Mouse (Mus musculus) C2C12 (cell line): ENCODE measurements around the gene Slc13a3.

Experiments
- CTCF ChIP-seq: IDR thresholded peaks from one replicate; pipeline ENCODE4 v1.5.1; 2011; ENCODE audit not compliant: control insufficient read depth, insufficient read depth, insufficient read length
- MYOD1 ChIP-seq: IDR thresholded peaks from one replicate; pipeline ENCODE4 v1.6.1; 2011; ENCODE audit warnings: low read depth; ENCODE audit not compliant: control insufficient read depth, insufficient read length
- USF1 ChIP-seq: IDR thresholded peaks from one replicate; pipeline ENCODE4 v1.6.1; 2011; ENCODE audit warnings: low read depth, mild to moderate bottlenecking, control low read depth, moderate library complexity

DNA sequence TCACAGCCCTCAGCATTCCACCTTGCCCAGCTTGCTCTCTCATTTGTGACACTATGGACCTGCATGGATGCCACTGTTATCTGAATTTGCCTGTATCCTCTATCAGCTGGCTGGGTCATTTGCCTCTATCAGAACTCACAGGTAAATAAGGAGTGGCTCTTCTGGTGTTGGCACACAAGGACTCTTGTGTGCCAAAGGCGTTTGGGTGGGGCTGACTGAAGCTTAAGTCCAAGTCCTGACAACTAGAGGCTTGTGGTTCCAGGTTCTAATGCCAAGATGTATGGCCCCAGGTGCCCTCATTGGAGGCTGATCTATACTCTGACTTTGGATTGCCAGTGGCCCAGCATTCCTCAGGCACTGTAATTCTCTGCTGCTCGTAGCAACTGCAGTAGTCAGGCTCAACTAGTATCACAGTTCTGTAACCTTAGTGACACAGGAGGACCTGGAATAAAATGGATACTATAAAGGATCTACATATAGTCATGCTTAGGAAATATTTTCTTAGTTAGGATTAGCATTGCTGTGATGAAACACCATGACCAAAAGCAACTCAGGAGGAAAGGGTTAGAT is 24.8 kb upstream of the Slc13a3 start:
- TF ChIP-seq CTCF = no peak
- TF ChIP-seq USF1 = no peak
- TF ChIP-seq MYOD1 = no peak
